Mouse (Mus musculus) adrenal gland, postnatal 36 days (tissue): ENCODE measurements around the gene Evi5. TPM values are rescaled to one million over a fixed set of nuclear protein-coding genes. Genes with fewer than 3 reads are reported as not detected.
A peak's percentile ranks its signal among the peaks of the same experiment; 100 is the strongest.

Source experiments
- DNase-seq, 2 experiments: peaks; one replicate each; pipeline ENCODE4 v3.0.0; 2021; ENCODE audit warnings: mixed read lengths in 1 of 2
- long read RNA-seq, 2 experiments: library from polyadenylated mRNA; stranded (forward); transcript quantifications; one replicate each; pipeline ENCODE4 v2.0.0; 2021; ENCODE audit warnings: borderline sequencing depth in 2 of 2
- total RNA-seq, 2 experiments: library from RNA; stranded (reverse); gene quantifications; 2 replicates each; pipeline ENCODE4 v1.2.3; 2021

Gene Evi5
- total RNA-seq = 10 to 100 TPM; 56.3 to 59.7 TPM
- long read RNA-seq, experiment 1, partial matches to known transcripts = 55 of 60 reads
- long read RNA-seq, experiment 1, other reads (novel, unspliced or antisense) = 5 of 60 reads
- long read RNA-seq, experiment 2, partial matches to known transcripts = 0 of 5 reads
- long read RNA-seq, experiment 2, other reads (novel, unspliced or antisense) = 5 of 5 reads

DNA sequence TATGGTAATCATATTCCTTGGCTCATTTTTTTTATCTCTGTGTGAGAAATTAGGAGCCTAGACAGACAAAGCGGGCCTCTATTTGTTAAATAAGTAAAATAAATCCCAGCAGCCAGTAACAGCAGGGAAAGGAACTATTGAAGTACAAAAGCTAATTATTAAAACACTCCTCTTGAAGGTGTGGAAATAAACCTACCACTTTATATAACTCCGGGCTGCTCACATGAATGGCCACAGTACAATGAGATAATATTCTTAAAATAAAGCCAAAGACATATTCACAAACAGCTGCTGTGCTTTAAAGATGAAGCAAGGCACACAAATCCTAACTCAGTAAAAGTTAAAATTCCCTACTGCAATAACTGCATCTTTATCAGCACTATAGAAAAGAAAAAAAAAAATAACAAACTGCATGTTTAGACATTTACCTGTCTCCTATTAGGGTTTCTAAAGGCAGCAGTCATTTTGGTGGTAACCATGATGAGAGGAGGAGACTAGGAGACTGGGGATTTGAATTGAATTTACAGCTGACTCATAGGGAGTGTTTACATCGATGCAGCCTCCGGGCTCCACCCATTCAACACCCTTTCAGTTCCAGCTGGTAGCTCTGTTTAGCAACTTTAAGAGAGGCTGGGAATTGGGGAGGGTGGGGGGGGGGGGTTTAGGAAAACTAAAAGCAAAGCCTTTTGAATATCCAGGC is at the start of gene Evi5:
Gene Evi5, minus strand, starts transcription at position 547 of the 700 bp plus-strand sequence.
- no peak for DNase-seq

- DNase-seq = no peak
These were observed 49.7 kb upstream of the Evi5 start for GRCm38 (mm10) chr5:107924564-107924963.

GRCm38 (mm10) chr5:107922836-107923235 is 47.9 kb upstream of the Evi5 start:
- DNase-seq = no peak

DNA sequence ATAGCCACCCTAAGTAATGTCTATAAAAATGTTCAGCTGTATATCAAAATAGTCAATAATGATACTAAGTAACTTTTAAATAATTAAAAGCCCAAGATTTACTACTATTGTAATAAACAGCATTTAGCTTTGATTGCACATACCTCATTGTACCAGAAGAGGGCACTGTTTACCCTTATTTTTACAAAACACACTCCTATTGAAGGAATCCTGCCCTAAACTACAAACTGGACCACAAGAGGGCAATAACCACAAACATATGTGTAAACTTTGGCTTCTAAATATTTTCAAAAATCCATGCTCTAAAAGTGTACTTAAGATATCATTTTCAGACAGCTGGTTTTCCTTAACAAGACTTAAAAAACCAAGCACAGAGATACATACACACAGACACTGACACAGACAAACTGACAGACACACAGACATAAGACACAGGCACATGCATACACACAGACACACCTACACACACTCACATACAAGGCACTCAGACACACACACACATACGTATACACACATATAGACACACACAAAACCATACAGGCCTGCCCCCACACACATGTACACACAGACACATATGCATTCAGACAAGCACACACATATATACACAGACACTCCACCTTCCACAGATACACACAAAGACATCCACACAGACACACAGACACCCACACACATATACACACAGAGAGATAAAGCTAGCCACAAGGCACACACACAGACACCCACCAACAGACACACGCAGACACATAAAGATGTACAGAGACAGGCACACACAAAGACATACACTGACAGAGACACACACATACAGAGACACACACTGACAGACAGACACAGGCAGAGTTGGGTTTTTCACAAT is 46.7 kb upstream of the Evi5 start:
- peak in 1 of 2 experiments; percentile 44 for DNase-seq

GRCm38 (mm10) chr5:107915280-107915679 is 40.4 kb upstream of the Evi5 start:
- DNase-seq = no peak

GRCm38 (mm10) chr5:107911012-107911411 is 36.1 kb upstream of the Evi5 start:
- no peak for DNase-seq

GRCm38 (mm10) chr5:107910084-107910616 is 35.2 kb upstream of the Evi5 start:
- DNase-seq = no peak

GRCm38 (mm10) chr5:107909668-107910067 is 34.8 kb upstream of the Evi5 start:
- no peak for DNase-seq

- DNase-seq = no peak
These were observed 33.7 kb upstream of the Evi5 start for GRCm38 (mm10) chr5:107908514-107909110.

- no peak for DNase-seq
These were observed 29.4 kb upstream of the Evi5 start for GRCm38 (mm10) chr5:107904325-107904724.

DNA sequence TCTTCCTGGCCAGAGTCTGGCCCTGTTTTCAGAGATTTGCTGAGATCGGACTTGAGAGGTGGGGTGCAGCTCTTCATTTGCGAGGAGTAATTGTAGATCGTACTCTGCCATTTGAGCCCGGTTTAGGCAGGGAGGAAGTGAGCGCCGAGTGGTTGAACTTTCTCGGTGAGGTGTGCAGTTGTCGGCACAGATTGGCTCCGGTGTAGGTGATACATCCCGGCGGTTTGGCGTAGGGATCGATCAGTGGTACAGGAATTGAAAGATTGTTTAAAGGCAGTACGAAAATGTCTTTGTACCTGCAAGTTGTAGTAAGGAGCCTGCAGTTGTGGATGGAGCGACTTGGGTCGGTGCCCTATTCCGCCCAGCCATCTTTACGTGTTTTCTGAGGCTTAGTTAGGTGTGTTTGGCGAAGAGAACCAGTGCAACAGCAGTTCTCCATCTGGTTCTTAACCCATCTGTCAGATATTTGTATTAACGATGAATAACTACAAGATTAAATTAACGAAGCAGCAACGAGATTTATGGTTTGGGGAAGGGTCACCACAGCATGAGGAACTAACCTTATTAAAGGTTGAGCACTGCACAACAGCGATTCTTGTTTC is 26.2 kb upstream of the Evi5 start:
- DNase-seq = no peak

DNA sequence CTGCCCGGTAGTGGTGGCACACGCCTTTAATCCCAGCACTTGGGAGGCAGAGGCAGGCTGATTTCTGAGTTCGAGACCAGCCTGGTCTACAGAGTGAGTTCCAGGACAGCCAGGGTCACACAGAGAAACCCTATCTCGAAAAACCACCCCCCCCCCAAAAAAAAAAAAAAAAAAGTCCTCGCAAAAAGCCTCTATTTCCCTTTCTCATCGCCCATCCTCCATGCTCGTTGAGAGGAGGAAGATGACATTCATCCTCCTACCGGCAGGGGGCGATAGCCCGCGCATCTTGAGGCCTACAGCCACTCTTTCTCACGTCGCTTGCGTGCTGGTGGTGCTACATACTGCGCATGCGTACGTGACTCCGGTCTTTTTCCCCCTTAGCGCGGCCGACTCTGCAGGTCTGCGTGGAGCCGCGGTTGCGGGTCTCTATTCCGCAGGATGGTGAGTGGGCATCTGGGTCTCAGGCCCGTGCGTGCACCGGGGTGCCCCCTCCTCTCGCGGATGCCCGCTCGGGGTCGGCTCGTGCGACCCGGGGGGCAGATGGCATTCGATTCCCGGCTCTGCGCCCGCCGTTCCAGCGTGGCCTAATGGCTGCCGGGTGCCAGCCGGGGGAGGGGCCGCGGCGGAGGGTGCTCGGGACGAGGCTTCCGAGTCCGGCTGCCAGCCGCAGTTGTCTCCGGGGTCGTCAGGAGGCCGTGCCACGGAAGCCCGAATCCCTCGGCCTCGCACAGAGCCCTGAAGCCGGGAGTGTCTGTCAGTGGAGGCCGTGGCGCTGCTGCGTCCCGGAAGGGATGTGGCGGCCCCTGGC is 25.5 kb upstream of the Evi5 start, which contains the start of gene Rpl5:
Gene Rpl5, plus strand, starts transcription at position 297 of the 808 bp plus-strand sequence.
- peak; percentile 95 to 96 for DNase-seq

DNA sequence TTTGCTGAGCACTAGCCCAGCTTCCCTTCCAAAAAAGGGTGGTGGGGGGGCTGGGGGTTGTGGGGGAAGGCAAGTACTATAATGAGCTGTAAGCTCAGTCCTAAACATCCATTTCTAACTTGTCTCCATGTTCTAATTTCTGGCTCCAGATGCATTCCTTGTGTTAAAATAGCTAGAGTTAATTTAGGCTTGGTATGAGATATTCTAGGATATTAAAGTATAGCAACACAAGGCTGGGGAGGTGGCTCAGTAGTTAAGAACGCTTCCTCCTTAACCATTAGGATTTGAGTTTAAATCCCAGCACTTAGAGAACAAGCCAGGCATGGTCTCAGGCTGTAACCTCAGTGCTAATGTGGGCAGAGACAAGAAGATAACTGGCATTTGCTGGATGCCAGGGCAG is 21.4 kb upstream of the Evi5 start:
- no peak for DNase-seq

GRCm38 (mm10) chr5:107894676-107895075 is 19.8 kb upstream of the Evi5 start:
- peak; percentile 1 to 18 for DNase-seq

DNA sequence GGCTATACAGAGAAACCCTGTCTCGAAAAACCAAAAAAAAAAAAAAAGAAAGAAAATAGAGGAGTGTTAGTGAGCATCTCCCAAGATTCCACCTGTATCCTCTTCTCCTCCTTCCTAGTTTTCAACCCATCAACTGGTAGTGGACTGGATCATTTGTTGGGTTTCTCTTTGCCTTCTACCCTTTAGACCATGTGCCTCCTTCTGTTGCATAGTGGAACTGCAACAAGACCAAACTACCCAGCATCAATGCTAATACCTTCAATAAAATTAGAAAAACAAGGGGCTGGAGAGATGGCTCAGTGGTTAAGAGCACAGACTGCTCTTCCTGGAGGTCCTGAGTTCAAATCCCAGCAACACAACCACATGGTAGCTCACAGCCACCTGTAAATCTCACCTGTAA is 16.6 kb upstream of the Evi5 start:
- peak in 1 of 2 experiments; percentile 13 for DNase-seq

- no peak for DNase-seq
These were observed 15.3 kb upstream of the Evi5 start for GRCm38 (mm10) chr5:107889994-107890888.

- DNase-seq = no peak
These were observed 5.8 kb upstream of the Evi5 start for GRCm38 (mm10) chr5:107880710-107881109.

DNA sequence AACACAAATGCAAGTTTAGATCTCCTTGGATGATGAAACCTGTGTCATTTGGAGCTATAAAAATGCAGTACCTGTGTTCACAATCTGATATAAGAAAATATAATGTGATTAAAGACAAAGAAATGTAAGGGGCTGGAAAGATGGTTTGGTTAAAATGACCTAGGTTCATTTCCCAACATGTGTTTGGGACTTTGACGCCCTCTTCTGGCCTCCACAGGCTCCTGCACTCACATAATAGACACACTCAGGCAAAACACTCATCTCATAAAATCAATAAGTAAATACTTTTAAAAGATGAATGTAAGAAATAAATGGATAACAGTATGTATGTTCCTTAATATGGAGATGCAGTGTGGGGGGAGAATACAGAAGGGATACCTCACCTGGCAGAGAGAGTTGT is 2.1 kb upstream of the Evi5 start:
- no peak for DNase-seq

DNA sequence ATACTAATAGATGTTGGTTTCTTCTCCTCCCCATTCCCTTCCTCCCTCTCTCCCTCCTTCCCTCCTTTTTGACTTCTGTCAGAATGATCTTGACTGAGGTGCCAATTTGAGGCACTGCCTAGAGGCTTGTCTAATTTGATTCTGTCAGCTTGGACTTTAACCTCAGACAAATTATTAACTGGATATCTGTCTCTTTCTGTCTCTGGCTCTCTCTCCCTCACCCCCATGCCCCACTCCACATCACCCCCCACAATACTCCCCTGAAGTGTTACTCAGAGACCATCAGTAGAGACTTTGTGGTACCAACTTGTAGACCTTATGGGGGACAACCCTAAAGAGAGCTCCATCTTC is 329 bp upstream of the Evi5 start:
- DNase-seq = no peak

DNA sequence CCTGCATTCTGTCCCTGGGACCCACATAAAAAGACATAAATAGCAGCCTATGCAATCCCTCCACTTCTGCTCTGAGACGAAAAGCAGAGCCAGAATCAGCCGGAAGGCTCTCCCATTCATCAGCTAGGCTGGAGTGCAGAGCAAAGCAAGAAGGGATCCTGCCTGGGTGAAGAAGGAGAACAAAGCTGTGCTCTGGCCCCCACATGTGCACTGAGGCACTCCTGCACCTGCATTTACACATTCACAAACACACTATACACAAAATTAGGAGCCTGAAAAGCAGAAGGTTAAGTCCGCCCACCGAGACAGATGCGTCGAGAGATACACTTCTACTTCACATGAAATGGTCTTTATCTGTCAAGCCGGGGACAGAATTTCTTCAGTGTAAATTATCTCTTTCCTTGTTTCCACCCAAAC is 1.0 kb downstream of the Evi5 start:
- no peak for DNase-seq
